Mouse (Mus musculus) neural tube, embryonic 11.5 days (tissue): Measurements from ENCODE around the gene 4930470P17Rik. TPM values are rescaled to one million over a fixed set of nuclear protein-coding genes. Genes with fewer than 3 reads are reported as not detected.

Source experiments
- ATAC-seq: fragments of 200-750 bp; cut with Nextera tagmentation; 2 replicates; pipeline ENCODE4 v1.8.0; 2017; ENCODE audit warnings: moderate number of reproducible peaks, mild to moderate bottlenecking, moderate TSS enrichment, moderate library complexity; ENCODE audit not compliant: insufficient read depth, low FRiP score, low TSS enrichment
- DNase-seq: peaks from one replicate; pipeline ENCODE4 v3.0.0-alpha.2; 2015; ENCODE audit warnings: low spot score
- H3K27ac ChIP-seq: fragments of 300-500 bp; sonication (generic); 2 replicates; pipeline ENCODE4 v1.5.1; 2014; ENCODE audit warnings: low read depth, mild to moderate bottlenecking, low read length
- H3K27me3 ChIP-seq: fragments of 300-500 bp; sonication (generic); 2 replicates; pipeline ENCODE4 v1.6.1; 2014; ENCODE audit warnings: mild to moderate bottlenecking, low read length, mixed read lengths; ENCODE audit not compliant: control insufficient read depth, insufficient read depth
- H3K36me3 ChIP-seq: fragments of 300-500 bp; sonication (generic); 2 replicates; pipeline ENCODE4 v1.6.1; 2014; ENCODE audit warnings: mild to moderate bottlenecking, low read length, moderate library complexity, mixed read lengths; ENCODE audit not compliant: control insufficient read depth, insufficient read depth
- H3K4me1 ChIP-seq: fragments of 300-500 bp; sonication (generic); 2 replicates; pipeline ENCODE4 v1.6.1; 2014; ENCODE audit warnings: low read length, mixed read lengths; ENCODE audit not compliant: control insufficient read depth, insufficient read depth
- H3K4me2 ChIP-seq: fragments of 300-500 bp; sonication (generic); 2 replicates; pipeline ENCODE4 v1.6.1; 2014; ENCODE audit warnings: low read depth, mild to moderate bottlenecking, moderate library complexity
- H3K4me3 ChIP-seq: fragments of 300-500 bp; sonication (generic); 2 replicates; pipeline ENCODE4 v1.5.1; 2014; ENCODE audit warnings: low read depth, low read length
- H3K9ac ChIP-seq: fragments of 300-500 bp; sonication (generic); 2 replicates; pipeline ENCODE4 v1.6.1; 2014; ENCODE audit warnings: mild to moderate bottlenecking, low read length
- H3K9me3 ChIP-seq: fragments of 300-500 bp; sonication (generic); 2 replicates; pipeline ENCODE4 v1.6.1; 2016; ENCODE audit warnings: low read length; ENCODE audit not compliant: control insufficient read depth
- WGBS: fragments of 180-500 bp; shearing (Covaris S2); extraction: QIAGEN DNeasy Blood & Tissue Kit; methylation state at CpG from one replicate; pipeline ENCODE4 v1.1.7; 2014; 5-methylcytosine and 5-hydroxymethylcytosine counted together
- polyA plus RNA-seq: library from polyadenylated mRNA; unstranded; fragments of >200 nt; fragmentation: Nextera tagmentation; extraction: Ambion mirVana; gene quantifications from 2 replicates; pipeline ENCODE4 v1.2.1, GENCODE M21; 2014

4930470P17Rik gene
- polyA plus RNA-seq, 1 experiment from 2014 or later, result not detected

DNA sequence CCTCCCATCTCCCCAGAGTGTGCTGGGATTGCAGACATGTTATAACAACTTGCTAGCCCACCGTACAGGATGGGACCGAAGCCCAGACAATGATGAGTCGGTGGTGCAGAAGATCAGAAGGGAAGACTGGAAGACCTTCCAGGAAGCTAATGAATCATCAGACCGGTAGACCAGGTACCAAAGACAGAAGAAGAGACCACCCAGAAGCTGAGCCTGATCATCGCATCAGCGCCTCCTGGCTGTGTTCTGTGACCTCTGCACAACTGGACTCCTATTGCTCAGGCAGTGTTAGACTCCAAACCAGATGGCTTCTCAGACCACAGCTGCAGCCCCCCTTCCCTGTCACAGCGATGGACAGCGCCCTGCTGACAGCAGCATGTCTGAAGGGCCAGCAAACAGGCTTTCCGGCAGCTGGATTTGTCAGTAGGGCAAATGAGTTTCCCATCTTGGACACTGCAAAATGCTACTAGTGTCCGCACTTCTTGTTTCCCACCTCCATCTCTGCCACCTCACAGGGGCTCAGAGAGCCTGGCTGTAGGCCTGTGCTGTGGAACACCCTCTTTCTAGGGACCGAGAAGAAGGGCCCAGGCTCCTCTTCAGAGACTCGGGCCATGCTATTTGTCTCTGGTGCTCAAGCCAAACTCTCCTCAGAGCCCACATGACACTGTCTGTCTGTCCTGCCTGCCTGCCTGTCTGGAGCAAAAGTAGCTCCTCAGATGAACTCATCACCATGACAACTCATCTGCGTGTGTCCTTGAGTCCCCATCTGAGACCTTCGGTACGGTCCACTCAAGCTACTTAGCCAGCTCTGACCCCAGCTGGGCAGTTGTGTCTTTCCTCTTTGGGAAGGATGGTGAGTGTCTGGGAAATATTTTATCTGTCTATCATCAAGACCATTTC, 37.6 kb downstream of the 4930470P17Rik start:
- H3K4me1 ChIP-seq, result no peaks in the 10 kb centered on the region
- no peak for DNase-seq
- H3K27ac ChIP-seq, result no peak overlapping the region
- no peaks in the 10 kb centered on the region for H3K27me3 ChIP-seq
- no peak overlapping the region for H3K4me2 ChIP-seq
- H3K4me3 ChIP-seq, result no peak overlapping the region
- WGBS, result 64% methylated on average over 15 of the region's 15 CpGs
- ATAC-seq, result no peak
- H3K36me3 ChIP-seq, result no peaks in the 10 kb centered on the region
- H3K9ac ChIP-seq, result no peak overlapping the region
- no peaks in the 10 kb centered on the region for H3K9me3 ChIP-seq

DNA sequence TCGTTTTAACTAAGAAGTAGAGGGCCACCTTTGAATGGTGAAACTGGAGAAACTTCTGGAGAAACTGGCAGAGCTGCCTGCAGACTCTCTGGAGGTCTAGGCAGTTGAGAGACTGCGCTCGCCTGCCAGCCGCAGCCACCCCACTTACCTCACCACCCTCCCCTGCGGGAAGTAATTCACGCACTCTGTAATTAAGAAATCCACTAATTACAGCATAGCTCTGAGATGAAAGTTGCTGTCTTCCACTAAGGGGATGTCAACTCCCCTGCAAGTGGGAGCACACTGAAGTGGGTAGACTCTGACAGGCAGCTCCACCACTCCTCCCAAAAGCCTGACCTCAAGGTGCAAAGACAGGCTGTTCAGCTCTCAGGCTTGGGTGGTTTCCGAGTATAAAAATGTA, 49.7 kb downstream of the 4930470P17Rik start:
- 54% methylated on average over 7 of the region's 7 CpGs for WGBS
- DNase-seq (no peak), ATAC-seq (no peak)
- H3K9ac ChIP-seq, result no peak overlapping the region
- no peak overlapping the region for H3K27ac ChIP-seq
- H3K27me3 ChIP-seq, result no peaks in the 10 kb centered on the region
- H3K36me3 ChIP-seq, result no peaks in the 10 kb centered on the region
- H3K4me1 ChIP-seq, result peaks cover 9% of the 10 kb centered on the region
- H3K4me3 ChIP-seq, result no peak overlapping the region
- no peaks in the 10 kb centered on the region for H3K9me3 ChIP-seq
- H3K4me2 ChIP-seq, result no peak overlapping the region

DNA sequence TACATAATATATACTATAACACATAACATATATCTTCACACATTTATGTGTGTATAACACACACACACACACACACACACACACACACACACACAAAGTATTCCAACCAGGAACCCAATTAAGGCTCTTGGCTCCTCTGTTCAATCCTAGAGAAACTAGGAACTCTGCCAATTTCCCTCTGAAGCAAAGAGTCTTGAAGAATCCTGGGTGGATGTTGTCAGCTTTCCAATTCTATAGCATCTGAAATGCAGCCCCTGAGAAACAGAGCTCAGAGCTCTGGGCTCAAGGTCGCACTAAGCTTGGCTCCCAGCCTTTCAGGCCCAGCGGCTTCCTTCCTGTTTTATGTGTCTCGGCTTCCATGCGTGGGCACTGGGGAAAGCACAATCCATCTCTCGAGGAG, 51.6 kb downstream of the 4930470P17Rik start:
- whole genome bisulfite sequencing, result 59% methylated on average over 5 of the region's 5 CpGs
- H3K36me3 ChIP-seq, result no peaks in the 10 kb centered on the region
- H3K4me3 ChIP-seq, result no peak overlapping the region
- ATAC-seq, result no peak
- H3K9me3 ChIP-seq, result no peaks in the 10 kb centered on the region
- H3K4me1 ChIP-seq, result peaks cover 4% of the 10 kb centered on the region
- no peak overlapping the region for H3K9ac ChIP-seq
- H3K27ac ChIP-seq, result no peak overlapping the region
- DNase-seq, result no peak
- no peaks in the 10 kb centered on the region for H3K27me3 ChIP-seq
- no peak overlapping the region for H3K4me2 ChIP-seq

- ATAC-seq (no peak), DNase-seq (no peak)
- Histone ChIP-seq H3K4me3 (no peak overlapping the region), H3K36me3 (no peaks in the 10 kb centered on the region), H3K9ac (no peak overlapping the region), H3K27me3 (no peaks in the 10 kb centered on the region), H3K9me3 (no peaks in the 10 kb centered on the region), H3K27ac (no peak overlapping the region), H3K4me2 (no peak overlapping the region), H3K4me1 (peaks cover 4% of the 10 kb centered on the region)
- 71% methylated on average over 2 of the region's 2 CpGs for WGBS
Observed at GRCm38 (mm10) chr2:170549146-170549545, 52.7 kb downstream of the 4930470P17Rik start.

DNA sequence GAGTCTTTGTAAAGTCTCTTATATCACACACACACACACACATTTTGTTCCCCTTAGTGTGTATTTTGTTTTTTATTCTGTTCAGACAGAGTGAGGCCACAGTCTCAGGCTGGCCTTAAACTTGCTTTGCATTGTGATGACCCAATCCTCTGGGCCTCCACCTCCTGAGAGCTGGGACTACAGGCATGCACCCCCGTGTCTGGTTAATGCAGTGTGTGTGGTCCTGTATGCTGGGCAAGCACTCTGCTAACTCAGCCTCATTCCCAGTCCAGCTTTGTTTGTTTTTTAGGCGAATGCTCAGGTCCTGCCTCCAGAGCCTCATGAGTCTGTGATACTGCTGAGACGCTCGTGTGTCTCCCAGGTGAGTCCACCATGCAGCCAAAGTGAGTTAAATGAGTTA, 53.8 kb downstream of the 4930470P17Rik start:
- Histone ChIP-seq H3K9ac (no peak overlapping the region), H3K4me1 (peaks cover 4% of the 10 kb centered on the region), H3K27me3 (no peaks in the 10 kb centered on the region), H3K4me2 (no peak overlapping the region), H3K27ac (no peak overlapping the region), H3K36me3 (no peaks in the 10 kb centered on the region), H3K9me3 (no peaks in the 10 kb centered on the region), H3K4me3 (no peak overlapping the region)
- no peak for DNase-seq
- ATAC-seq, result no peak
- WGBS, result 21% methylated on average over 4 of the region's 4 CpGs

DNA sequence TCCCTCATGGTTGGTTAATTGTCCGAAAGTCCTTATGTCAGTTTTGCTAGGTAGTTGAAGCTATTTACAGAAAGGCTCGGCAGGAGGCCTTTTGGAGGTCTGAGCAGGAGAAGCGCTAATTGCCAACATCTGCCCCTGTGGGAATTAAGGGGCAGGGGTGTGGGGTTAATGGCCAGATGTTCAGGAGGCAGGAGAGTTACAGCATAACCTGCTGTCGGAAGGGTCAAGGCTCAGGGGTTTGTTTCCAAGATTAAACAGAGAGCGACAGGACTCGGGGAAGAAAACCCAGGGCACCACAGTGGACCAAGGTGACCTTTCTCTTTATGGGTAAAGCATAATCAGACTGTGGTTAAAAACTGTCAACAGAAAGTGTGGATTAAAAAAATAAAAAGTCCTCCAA, 54.3 kb downstream of the 4930470P17Rik start:
- WGBS, result 5% methylated on average over 6 of the region's 6 CpGs
- Histone ChIP-seq H3K4me1 (peaks cover 4% of the 10 kb centered on the region), H3K9ac (no peak overlapping the region), H3K36me3 (no peaks in the 10 kb centered on the region), H3K9me3 (no peaks in the 10 kb centered on the region), H3K27ac (no peak overlapping the region), H3K4me3 (no peak overlapping the region), H3K27me3 (no peaks in the 10 kb centered on the region), H3K4me2 (no peak overlapping the region)
- ATAC-seq (no peak), DNase-seq (peak; percentile 36)

DNA sequence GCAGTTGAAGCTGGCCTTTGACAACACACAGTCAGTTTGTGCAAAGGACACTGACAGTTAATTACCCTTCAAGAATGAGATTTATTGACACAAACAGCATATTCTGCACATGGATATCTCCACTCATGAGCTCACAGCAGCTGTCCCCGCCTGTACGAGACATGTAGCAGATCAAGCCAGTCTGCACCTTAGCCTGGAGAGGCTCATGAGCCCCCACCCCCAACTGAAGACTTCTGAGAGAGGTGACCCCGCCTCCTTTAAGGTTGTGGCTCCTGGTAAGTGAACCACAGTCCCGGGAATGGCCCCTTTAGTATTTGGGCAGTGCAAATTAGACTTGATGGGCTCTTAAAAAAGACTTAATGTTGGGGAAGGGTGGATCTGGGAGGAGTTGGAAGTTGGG, 56.1 kb downstream of the 4930470P17Rik start:
- DNase-seq, result no peak
- H3K36me3 ChIP-seq, result no peaks in the 10 kb centered on the region
- H3K27ac ChIP-seq, result no peak overlapping the region
- no peaks in the 10 kb centered on the region for H3K9me3 ChIP-seq
- H3K4me3 ChIP-seq, result no peak overlapping the region
- H3K9ac ChIP-seq, result no peak overlapping the region
- ATAC-seq, result no peak
- 37% methylated on average over 4 of the region's 4 CpGs for WGBS
- H3K4me2 ChIP-seq, result no peak overlapping the region
- no peaks in the 10 kb centered on the region for H3K27me3 ChIP-seq
- peaks cover 4% of the 10 kb centered on the region for H3K4me1 ChIP-seq

DNA sequence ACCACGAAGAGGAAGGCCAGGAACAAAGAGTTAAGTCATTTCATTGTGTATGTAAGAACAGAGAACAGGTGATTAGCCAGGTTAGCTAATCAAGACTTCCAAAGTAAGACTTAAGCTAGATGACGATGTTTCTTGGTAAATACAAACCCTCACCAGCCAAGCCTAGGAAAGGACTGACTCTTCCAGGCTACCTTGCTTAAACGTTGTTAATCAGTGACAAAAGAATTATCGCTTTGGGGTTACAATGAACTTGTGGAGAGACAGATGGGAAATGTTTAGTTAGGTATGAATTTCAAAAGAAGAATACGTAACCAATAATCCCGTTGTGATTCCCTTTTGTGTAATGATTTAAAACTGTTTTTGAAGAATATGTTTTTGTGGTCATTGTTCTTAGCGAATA, 56.9 kb downstream of the 4930470P17Rik start:
- Histone ChIP-seq H3K9ac (no peak overlapping the region), H3K4me1 (peaks cover 4% of the 10 kb centered on the region), H3K27me3 (no peaks in the 10 kb centered on the region), H3K4me2 (no peak overlapping the region), H3K9me3 (no peaks in the 10 kb centered on the region), H3K4me3 (no peak overlapping the region), H3K27ac (no peak overlapping the region), H3K36me3 (no peaks in the 10 kb centered on the region)
- DNase-seq, result no peak
- WGBS, result 86% methylated on average over 7 of the region's 7 CpGs
- no peak for ATAC-seq

- WGBS, result 86% methylated on average over 3 of the region's 3 CpGs
- Histone ChIP-seq H3K9me3 (no peaks in the 10 kb centered on the region), H3K4me1 (peaks cover 4% of the 10 kb centered on the region), H3K9ac (no peak overlapping the region), H3K27me3 (no peaks in the 10 kb centered on the region), H3K4me3 (no peak overlapping the region), H3K27ac (no peak overlapping the region), H3K4me2 (no peak overlapping the region), H3K36me3 (no peaks in the 10 kb centered on the region)
- DNase-seq (no peak), ATAC-seq (no peak)
Observed at GRCm38 (mm10) chr2:170544159-170544558, 57.7 kb downstream of the 4930470P17Rik start.
